Mouse (Mus musculus) CD4-positive, CD25-positive, alpha-beta regulatory T cell, adult 2 months (primary cell): ENCODE data around the gene Casp8ap2.

Source experiments
- DNase-seq: peaks from one replicate; pipeline ENCODE4 v3.0.0-alpha.2; 2012; ENCODE audit warnings: low read depth, low spot score

The Casp8ap2 gene

GRCm38 (mm10) chr4:32615034-32615881, at the start of gene Casp8ap2:
TSS of gene Casp8ap2 (plus strand) at chr4:32615451.
- peak; percentile 99 for DNase-seq

- DNase-seq = no peak
These were observed 46.2 kb upstream of the Casp8ap2 start for GRCm38 (mm10) chr4:32569054-32569453.

GRCm38 (mm10) chr4:32569995-32570938, 45.0 kb upstream of the Casp8ap2 start:
- no peak for DNase-seq

DNA sequence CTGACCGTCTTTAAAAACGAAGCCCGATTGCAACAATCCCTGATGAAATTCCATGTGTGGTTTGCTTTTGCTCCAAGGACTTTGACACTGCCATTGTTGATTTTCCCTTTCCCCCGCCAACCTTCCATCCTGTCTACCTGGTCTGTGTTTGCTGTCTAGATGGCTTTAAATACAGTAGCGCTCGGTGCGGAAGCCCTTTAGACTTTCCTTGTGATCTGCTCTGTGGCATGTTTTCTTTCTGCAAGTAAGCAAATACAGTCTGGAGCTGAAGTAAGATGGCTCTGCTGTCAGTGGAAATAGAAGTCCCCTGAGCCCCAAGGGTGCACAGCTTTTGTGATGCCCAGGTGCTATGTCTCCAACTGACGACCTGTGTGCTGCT, 44.3 kb upstream of the Casp8ap2 start:
- DNase-seq = peak; percentile 37

- no peak for DNase-seq
These were observed 43.8 kb upstream of the Casp8ap2 start for GRCm38 (mm10) chr4:32571441-32571840.

GRCm38 (mm10) chr4:32572118-32572517, 43.1 kb upstream of the Casp8ap2 start:
- DNase-seq = peak; percentile 85

GRCm38 (mm10) chr4:32573586-32573985, 41.7 kb upstream of the Casp8ap2 start:
- no peak for DNase-seq

GRCm38 (mm10) chr4:32574604-32575003, 40.6 kb upstream of the Casp8ap2 start:
- DNase-seq = peak; percentile 27

GRCm38 (mm10) chr4:32575165-32575564, 40.1 kb upstream of the Casp8ap2 start:
- no peak for DNase-seq

GRCm38 (mm10) chr4:32579850-32580249, 35.4 kb upstream of the Casp8ap2 start:
- no peak for DNase-seq

DNA sequence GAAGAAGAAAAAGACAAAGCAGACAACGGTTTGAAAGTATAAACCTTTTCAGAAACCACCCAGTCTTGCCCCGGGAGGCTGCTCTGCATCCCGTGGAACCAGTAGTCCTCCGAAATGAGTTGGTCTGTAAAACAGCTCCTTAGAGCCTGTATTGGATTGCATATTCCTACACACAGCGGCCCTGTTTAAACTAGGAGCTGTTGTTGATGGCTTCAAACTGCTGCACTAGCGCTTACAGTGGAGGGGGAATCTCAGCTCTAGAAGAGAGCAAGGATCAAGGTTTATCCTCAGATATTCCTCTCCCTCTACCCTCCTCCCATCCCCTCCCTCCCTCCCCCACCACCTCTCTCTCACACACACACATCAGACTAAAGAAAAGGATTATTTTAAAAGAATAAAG, 31.1 kb upstream of the Casp8ap2 start:
- DNase-seq = no peak

DNA sequence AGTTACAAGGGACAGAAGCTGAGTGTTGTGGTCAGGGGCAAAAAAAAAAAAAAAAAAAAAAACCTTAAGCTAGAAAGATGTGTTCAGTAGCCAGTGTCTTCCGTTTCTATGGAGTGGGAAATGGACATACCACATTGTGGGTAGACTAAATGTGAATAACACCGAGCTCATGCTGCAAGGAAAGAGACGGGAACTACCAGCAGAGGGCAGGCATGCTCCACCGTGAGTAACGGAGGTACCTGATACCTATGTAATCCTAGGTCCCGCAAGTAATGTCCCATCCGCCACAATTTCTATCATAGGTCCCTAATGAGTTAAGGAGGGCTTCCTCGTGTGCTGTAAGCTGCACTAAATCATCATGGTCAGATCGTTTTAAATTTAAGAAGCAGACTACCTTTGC, 28.7 kb upstream of the Casp8ap2 start:
- DNase-seq = peak; percentile 90

DNA sequence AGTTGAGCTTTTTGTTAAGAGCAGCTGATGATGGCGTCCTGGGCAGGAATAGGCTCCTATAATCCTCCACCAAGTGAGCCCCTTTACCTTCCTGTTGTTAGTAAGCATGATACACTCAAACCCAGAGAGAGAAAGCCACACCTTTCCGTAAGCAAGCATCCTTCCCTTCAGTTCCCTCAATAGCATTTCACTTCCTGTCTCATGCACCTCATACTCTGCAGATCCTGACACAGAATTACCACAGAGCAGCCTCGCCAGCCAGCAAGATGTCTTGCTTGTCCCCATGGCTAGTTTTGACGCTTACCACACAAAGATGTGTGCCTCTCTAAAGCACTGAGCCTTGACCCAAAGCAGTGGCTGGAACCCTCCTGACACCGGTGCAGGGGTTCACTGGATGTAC, 27.7 kb upstream of the Casp8ap2 start:
- DNase-seq = peak; percentile 51

DNA sequence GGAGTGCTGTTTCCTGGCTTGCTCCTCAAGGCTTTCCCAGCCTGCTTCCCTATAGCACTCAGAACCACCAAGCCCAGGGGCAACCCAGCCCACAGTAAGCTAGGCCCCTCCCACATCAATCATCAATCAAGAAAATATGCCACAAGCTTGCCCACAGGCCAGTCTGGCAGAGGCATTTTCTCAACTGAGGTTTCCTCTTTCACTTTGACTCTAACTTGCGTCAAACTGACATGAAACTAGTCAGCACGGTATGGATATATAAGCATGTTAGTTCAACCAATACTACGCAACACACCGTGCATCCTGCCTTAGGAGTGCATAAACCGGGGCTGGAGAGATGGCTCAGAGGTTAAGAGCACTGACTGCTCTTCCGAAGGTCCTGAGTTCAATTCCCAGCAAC, 27.0 kb upstream of the Casp8ap2 start:
- peak; percentile 80 for DNase-seq

DNA sequence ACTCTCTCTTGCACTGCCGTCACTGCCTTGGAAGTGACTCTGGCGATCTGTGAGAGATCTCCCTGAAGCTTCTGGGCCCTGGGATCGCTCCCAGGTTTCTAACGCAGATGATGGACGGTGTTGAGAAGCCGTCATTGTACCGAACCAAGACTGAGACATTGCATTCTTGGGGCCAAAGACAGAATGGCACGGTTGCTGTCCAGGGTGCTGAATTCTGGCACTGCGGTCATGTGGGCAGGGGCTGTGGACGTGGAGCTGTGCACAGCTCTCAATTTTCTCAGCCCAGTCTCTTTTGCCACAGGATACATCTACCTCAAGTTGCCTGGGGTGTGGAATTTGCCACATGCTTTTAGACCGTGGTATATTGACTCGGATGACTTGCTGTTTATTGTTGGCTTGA, 14.1 kb upstream of the Casp8ap2 start:
- DNase-seq = peak; percentile 73

DNA sequence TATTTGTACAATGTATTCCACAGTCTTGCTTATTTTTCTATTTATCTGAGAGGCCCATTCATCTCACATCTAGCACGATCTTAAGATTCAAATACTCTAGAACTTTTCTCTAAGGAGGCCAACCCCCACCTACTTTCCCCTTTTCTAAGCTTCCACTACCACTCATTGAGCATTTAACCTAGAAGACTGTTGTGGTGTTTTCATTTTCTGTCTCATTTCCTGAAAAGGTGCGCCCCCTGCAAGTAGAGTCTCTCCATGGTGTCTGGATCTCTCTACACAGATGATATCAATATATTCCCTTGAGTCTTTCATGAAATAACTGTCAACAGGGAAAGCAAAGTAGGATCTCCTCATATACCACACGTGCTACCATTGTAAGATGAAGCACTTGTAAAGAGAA, 12.6 kb upstream of the Casp8ap2 start, which contains the start of gene Gja10:
Gene Gja10, minus strand, starts transcription at position 101 of the 400 bp plus-strand sequence.
- DNase-seq = no peak

GRCm38 (mm10) chr4:32621637-32622036, 6.4 kb downstream of the Casp8ap2 start:
- no peak for DNase-seq

- DNase-seq = peak; percentile 6
These were observed 36.4 kb downstream of the Casp8ap2 start for GRCm38 (mm10) chr4:32651669-32652068.

GRCm38 (mm10) chr4:32656146-32656904, 41.1 kb downstream of the Casp8ap2 start:
- peak; percentile 35 for DNase-seq

GRCm38 (mm10) chr4:32656918-32657662, 41.8 kb downstream of the Casp8ap2 start, which contains the start of gene Mdn1:
TSS of gene Mdn1 (plus strand) at chr4:32657119.
- DNase-seq = peak; percentile 97

DNA sequence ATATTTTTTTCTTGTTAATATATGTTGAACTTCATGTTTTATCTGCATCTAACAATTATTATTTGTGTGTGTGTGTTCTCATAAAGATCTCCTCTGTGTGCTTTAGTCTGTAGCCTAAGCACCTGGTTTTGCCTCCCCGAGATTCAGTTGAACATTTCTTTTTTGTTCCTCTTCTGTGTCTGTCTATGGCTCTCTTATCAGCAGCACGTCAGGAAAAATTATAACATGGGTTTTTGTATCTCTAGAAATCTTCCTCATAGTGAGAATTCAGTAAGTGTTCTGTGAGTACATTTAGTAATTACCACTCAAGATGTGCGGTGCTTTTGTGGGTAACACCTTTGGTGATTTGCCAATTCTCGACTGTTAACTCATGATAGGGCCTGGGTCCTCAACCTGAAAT, 50.6 kb downstream of the Casp8ap2 start:
- no peak for DNase-seq
